Mouse (Mus musculus): ENCODE data around the gene Kcnk10.

DNA sequence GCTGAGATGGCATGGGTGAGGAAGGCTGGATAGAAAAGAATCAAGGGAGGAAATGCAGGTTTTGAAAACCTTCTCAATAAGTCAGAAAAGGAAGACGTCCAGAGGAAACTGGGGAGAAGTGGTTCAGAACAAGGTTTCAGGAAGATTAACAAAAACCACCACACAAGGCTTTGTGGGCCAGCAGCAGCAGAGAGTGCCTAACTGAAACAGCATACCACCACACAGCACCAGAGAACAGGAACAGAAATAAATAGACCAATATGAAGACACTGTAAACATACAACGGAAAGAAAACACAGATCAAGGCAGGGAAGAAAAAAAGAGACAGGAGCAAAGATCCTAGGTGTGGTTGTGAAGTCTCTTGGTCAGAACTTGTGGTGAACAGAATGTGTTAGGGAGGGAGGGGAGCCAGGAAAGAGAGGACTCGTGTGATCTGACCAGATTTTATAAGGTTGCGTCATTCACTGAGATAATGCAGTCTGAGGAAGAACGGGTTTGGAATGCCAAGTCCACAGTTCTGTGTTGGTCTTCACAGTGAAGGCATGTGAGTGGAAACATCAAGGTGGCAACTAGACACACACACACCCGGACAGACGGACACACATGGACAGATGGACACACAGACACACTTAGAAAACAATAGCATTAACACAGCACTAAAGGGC lies 21.0 kb downstream of the Kcnk10 start:
- TF ChIP-seq CTCF (IDR thresholded peaks at IDR 0.05; ENCODE audit: low read depth) = no peak
- no peak for TF ChIP-seq EP300 (optimal IDR thresholded peaks at IDR 0.05)

Data from stomach, postnatal 0 days (tissue).